Mouse (Mus musculus): ENCODE results near the gene St6gal1. TPM values are rescaled to one million over a fixed set of nuclear protein-coding genes. Genes with fewer than 3 reads are reported as not detected.
A peak's percentile ranks its signal among the peaks of the same experiment; 100 is the strongest.

Gene St6gal1
- total RNA-seq, 2 experiments from 2014 or later: 6.4 to 8.9 TPM

- DNase-seq: no peak
- intact Hi-C loops (cut with DNase I; ENCODE audit: low total_unique reads): no loop called here
These were observed 44.8 kb downstream of the St6gal1 start for GRCm38 (mm10) chr16:23269056-23269983.

GRCm38 (mm10) chr16:23269984-23270912 is 45.7 kb downstream of the St6gal1 start:
- intact Hi-C loops (cut with DNase I; ENCODE audit: low total_unique reads): no loop called here
- DNase-seq: peak; percentile 57

DNA sequence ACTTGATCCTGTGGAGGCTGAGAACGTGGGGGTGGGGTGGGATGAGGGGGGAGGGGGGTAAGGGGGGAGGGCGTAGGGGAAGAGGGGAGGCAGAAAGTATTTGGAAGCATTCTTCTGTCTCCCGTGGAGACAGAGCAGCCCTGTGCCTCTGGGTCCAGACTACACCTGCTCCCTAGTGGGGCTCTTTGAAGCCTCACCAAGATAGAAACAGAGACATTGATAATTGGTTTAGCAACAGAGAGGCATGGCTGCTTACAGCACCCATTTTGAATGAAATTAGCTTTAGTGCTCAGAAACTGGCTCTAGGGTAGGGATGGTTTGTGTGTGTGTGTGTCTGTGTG is 46.3 kb downstream of the St6gal1 start:
- intact Hi-C loops (cut with DNase I; ENCODE audit: low total_unique reads): no loop called here
- no peak for DNase-seq

DNA sequence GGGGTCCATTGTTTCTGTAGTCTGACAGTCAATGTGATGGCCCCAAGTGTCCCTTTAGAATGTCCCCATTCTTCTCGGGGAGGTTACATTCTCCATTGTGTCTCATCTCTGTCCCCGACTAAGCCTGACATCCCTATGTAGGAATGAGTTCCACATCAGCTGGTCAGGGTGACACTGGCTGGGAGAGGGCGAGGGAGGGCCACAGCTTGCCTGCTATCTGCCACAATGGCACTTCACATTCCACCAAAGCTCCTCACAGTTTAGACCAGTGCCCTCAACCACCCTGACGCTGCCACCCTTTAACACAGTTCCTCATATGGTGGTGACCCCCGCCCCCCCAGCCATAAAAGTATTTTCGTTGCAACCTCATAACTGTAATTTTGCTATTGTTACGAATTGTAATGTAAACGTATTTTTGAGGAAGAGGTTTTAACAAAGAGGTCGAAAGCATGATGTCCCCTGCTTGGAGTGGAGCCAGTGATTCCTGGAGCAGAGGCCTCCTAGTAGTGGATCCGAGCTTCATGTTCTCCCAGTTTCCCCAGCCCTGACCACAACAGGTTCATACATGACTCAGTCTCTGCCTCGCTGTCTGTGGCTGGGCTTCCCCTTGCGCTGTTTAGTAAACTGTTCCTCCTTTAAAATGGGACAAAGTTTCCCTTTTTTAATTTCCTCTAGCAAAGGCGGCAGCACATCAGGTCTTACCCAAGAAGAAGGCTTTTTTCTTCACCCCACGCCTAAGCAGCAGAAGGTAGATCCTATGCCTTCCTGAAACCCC is 47.4 kb downstream of the St6gal1 start:
- no peak for DNase-seq
- intact Hi-C loops (cut with DNase I; ENCODE audit: low total_unique reads): no loop called here

- DNase-seq: no peak
- intact Hi-C loops (cut with DNase I; ENCODE audit: low total_unique reads): no loop called here
These were observed 48.1 kb downstream of the St6gal1 start for GRCm38 (mm10) chr16:23272521-23273230.

DNA sequence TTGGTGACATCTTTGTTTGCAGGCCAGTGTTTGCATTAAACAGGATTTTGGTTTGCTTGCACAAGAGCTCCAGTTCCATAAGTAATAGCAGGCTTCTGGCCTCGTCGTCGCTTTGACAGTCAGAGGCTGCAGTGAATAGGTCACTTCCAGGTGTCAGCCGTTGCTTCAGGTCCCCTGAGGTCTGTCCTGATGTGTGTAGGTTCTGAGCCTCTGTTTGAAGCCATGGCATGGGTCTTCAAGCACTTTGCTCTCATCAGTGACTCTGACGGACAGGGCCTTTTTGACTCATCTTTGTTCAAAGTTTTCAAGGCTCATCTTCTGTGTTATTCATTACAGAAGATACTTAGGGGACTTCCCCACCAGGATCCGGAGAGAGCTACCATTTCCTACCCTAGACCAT is 49.5 kb downstream of the St6gal1 start:
- intact Hi-C loops (cut with DNase I; ENCODE audit: low total_unique reads): no loop called here
- no peak for DNase-seq

- DNase-seq: no peak
- intact Hi-C loops (cut with DNase I; ENCODE audit: low total_unique reads): no loop called here
These were observed 50.2 kb downstream of the St6gal1 start for GRCm38 (mm10) chr16:23274606-23275310.

DNA sequence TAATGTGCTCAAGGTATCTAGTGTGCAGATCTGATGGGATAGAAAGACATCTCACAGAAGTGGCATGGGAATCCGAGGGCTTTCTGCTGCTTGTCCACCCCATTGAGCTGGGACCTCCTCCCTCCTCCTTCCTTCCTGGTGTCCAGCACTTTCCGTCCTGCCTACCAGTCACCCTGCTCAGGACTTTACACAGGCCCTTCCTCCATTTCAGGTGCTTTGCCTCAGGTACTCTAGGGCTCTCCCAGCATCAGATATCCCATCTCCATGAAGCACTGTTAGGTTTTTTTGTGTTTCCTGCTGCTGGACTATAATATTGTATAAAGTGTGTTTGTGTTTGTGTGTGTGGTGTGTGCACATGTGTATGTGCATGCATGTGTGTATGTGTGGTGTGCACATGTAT is 51.1 kb downstream of the St6gal1 start:
- intact Hi-C loops (cut with DNase I; ENCODE audit: low total_unique reads): no loop called here
- no peak for DNase-seq

- intact Hi-C loops (cut with DNase I; ENCODE audit: low total_unique reads): no loop called here
- no peak for DNase-seq
These were observed 55.6 kb downstream of the St6gal1 start for GRCm38 (mm10) chr16:23279879-23280741.

DNA sequence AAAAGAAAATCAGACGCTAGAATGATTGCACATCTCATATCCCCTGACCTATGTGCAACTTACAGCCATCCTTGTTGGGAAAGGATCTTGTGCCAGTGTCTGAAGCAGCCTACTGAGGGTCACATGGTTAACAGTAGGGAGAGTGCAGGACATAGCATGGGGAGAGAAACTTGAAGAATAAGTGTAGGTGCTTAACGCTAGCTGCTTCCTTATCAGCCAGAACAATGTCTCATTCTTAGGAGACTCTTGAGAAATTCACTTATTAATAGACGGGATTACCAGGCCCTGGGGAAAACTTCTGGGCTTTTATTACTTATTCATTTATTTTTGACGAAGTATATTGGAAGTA is 56.2 kb downstream of the St6gal1 start:
- intact Hi-C loops (cut with DNase I; ENCODE audit: low total_unique reads): no loop called here

GRCm38 (mm10) chr16:23282241-23282640 is 57.7 kb downstream of the St6gal1 start:
- no peak for DNase-seq
- intact Hi-C loops (cut with DNase I; ENCODE audit: low total_unique reads): no loop called here

More for the DNA sequence above, 56.2 kb downstream of the St6gal1 start:
- DNase-seq: no peak

DNA sequence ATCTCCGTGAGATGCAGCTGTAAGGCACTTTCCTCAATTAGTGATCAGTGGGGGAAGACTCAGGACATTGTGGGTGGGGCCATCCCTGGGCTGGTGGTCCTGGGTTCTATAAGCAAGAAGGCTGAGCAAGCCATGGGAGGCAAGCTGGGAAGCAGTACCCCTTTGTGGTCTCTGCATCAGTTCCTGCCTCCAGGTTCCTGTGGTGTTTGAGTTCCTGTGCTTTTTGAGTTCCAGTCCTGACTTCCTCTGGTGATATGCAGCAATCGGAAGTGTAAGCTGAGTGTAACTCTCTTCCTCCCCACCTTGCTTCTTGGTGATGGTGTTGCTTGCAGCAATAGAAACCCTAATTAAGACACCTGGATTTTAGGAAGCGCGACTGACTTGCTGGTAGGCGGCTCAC is 58.4 kb downstream of the St6gal1 start:
- DNase-seq: no peak
- intact Hi-C loops (cut with DNase I; ENCODE audit: low total_unique reads): no loop called here

GRCm38 (mm10) chr16:23283677-23284076 is 59.1 kb downstream of the St6gal1 start:
- DNase-seq: no peak
- intact Hi-C loops (cut with DNase I; ENCODE audit: low total_unique reads): no loop called here

GRCm38 (mm10) chr16:23284470-23285394 is 60.2 kb downstream of the St6gal1 start:
- intact Hi-C loops (cut with DNase I; ENCODE audit: low total_unique reads): no loop called here
- DNase-seq: no peak

- intact Hi-C loops (cut with DNase I; ENCODE audit: low total_unique reads): no loop called here
These were observed 62.0 kb downstream of the St6gal1 start for GRCm38 (mm10) chr16:23286380-23287097.

More at GRCm38 (mm10) chr16:23286380-23287097, 62.0 kb downstream of the St6gal1 start:
- no peak for DNase-seq
